Mouse (Mus musculus): ENCODE data around the gene Ak3.

Gene Ak3

DNA sequence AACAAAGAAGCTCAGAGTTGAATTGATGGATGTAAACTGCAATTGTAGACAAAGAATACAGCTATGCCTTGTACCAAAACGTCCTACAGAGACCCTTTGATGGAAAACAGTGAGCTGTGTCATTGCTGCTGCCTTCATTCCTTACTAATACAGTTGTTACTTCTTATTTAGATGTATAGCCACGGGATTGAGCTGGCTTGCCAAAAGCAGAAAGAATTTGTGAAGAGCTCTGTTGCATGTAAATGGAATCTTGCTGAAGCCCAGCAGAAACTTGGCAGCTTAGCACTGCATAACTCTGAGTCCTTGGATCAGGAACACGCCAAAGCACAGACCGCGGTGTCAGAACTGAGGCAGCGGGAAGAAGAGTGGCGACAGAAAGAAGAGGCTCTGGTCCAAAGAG, 52.9 kb downstream of the Ak3 start:
- DNase-seq (ENCODE audit: low spot score), result no peak

DNA sequence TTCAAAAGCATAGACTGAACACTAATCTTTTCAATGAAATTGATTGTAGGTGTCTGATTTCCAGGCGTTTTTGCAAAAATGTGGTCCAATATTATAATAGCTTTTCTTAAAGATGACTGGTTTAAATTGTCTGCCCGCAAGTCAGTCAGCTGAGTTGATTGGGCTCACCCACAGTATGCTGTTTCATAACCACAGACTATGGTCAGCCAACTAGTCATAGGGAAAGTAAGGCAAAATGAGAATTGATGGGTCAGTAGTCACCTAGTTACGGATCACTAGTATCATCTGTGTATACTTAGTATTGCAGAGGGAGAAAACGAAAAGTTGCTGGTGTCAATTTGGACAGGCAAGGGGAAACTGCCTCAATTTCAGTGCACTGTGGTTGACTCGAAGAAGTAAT, 56.4 kb downstream of the Ak3 start:
- DNase-seq (ENCODE audit: low spot score), result no peak

DNA sequence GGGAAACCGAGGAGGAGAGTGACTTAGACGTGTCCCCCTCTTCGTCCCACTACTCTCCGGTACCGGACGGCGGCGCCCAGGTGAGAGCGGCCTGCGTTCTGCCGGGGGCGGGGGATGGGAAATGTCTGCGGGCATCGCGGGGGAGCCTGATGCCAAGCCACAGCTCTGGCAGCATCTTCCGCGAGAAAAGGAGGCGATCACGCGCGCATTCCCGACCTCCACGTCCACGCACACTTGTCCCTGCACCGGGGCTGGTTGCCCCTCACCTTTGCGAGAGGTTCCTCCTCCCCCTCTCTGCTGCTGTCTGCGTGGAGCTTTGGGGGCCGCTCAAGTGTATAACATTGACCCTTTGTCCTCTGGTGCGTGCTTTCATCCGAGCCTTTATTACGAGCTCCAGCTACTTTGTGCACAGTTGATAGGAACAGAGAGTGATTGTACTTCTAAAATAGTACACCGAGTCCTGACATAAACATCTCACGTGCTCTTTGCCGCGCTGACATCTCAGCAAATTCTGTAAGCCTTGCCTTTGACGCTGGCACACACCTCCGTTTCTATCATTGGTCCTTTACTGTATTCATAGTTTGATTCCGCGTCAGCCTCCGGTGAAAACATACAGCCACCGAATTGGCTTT, 57.1 kb downstream of the Ak3 start:
- no peak for DNase-seq (ENCODE audit: low spot score)

DNA sequence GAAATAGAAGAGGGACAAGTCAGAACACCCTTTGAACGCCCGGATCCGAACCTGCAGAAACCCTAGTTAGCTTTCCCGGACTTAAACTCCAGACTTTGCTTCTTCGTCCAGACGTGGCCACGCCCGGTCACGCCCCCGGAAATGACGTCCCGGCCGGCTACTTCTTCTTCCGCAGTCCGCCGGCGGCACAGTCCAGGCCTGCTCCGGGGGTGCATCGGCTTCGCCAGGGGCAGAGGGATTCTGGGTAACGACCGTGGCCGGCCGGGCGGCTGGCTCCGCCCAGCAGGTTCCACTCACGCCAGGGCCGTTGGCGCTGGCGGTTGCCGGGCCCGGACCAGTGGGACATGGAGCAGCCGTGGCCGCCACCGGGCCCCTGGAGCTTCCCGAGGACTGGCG, 57.6 kb downstream of the Ak3 start, which contains the start of gene Cdc37l1:
TSS of gene Cdc37l1 (plus strand) at position 159 of the 396 bp plus-strand sequence.
- peak; percentile 99 for DNase-seq (ENCODE audit: low spot score)

DNA sequence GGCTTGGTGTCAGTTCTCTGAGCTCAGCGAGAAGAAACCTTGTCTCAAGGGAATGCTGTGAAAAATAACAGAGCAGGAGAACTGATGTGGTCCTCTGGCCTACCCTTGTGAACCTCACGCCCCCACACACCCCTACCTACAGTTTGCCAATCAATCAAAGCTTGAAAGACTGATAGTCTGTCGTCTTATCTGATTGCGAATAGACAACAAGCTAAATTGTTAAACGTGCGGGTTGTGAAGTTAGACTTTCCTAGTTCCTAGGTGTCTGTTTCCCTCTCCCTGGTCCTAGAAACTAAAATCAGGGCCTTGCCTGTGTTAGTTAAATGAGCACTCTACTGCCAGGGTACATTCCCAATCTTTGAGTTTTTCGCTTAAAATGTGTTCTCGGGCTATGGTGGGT, 58.2 kb downstream of the Ak3 start:
- no peak for DNase-seq (ENCODE audit: low spot score)

DNA sequence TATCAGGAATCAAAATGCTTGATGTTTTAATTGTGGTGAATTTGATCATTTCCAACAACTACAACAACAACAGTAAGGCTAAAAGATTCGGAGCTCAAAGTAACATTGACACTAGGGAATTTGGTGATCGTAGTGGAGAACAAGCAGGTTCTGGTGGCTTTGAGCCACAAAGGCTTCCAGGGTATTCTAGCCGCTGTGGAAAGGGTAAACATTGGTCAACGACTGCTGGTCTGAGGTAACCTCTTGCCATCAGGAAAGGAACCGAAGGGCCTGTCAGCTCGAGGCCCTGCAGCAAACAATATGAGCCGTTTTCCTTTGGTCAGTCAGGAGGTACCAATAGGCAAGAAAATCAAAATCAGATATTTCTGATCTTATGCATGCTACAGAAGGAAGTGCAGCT, 65.1 kb downstream of the Ak3 start:
- no peak for DNase-seq (ENCODE audit: low spot score)

DNA sequence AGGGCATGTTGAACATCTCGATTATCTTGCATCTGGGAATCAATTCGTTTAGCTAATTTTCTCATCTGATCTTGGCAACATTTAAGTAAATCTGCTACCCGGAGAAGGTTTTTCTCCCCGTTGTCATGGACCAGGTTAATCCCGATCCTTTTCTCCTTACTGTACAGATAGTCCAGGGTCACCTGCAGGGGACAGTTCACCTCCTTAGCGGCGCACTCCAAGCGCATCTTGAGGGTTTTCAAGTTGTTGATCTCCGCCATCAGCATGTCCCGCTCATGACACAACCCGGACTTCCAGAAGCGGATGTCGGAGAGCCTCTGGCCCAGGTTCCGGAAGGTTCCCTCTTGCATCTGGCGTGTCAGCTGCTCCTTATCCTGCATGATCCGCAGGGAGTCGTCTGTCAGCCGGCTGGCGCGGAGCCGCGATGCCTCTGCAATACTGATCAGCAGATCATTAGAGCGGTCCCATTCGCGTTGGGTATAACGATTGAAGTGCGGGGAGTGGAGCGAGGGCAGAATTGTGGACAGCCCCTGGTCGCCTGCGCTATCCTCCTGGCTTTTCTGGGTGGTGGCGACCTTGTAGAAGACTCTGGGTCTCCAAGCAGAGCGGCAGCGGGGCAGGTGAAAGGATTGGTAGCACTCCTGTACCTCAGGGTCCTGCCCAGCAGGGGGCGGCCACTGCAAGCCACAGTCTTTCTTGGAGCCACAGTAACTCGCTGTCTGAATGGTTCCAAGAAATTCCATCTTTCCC, 72.7 kb downstream of the Ak3 start:
- DNase-seq (ENCODE audit: low spot score), result peak; percentile 80

Data from urinary bladder, postnatal 25 days (tissue).